Mouse (Mus musculus) T-helper 17 cell (primary cell): ENCODE measurements around the gene Mrps27.

ENCODE experiments used
- in situ Hi-C, 2 experiments: fragments of 300-600 bp; cut with MboI, MseI; formaldehyde crosslinking; loops; 1 replicate in 1 of 2; 2 replicates in 1 of 2; pipeline ENCODE4 v1.15.1; 2025; ENCODE audit warnings: high pct_unique_total_duplicates in 2 of 2

Gene Mrps27

GRCm38 (mm10) chr13:99378223-99378622, 33.6 kb downstream of the Mrps27 start:
- in situ Hi-C loops, result no loop called here

- in situ Hi-C loops, result no loop called here
Observed at GRCm38 (mm10) chr13:99382373-99382772, 37.8 kb downstream of the Mrps27 start.

GRCm38 (mm10) chr13:99384555-99385203, 40.1 kb downstream of the Mrps27 start:
- in situ Hi-C loops, result no loop called here

- in situ Hi-C loops, result no loop called here
Observed at GRCm38 (mm10) chr13:99385911-99386310, 41.3 kb downstream of the Mrps27 start.

DNA sequence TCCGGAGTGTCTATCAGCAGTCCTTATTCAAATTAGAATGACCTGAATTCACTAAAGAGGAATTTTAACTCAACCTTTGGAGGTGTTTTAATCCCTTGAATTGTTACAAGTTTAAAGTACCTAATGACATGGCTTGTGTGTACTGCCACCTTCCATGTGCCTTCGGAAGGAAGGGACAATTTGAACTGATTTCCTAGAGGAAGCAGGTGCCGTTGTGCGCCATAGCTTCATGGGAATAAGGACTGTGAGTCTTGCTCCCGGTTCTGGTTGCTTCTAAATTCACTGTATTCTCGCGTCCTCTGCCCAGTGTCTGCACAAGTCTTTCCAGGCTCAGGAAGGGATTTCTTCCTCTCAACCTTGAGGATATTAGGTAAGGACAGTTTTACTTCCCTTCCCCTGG, 41.8 kb downstream of the Mrps27 start:
- in situ Hi-C loops, result no loop called here

- in situ Hi-C loops, result no loop called here
Observed at GRCm38 (mm10) chr13:99387901-99388811, 43.6 kb downstream of the Mrps27 start.

GRCm38 (mm10) chr13:99391417-99391816, 46.8 kb downstream of the Mrps27 start:
- in situ Hi-C loops, result no loop called here

- in situ Hi-C loops, result no loop called here
Observed at GRCm38 (mm10) chr13:99393128-99393527, 48.5 kb downstream of the Mrps27 start.

- in situ Hi-C loops, result no loop called here
Observed at GRCm38 (mm10) chr13:99394694-99395093, 50.1 kb downstream of the Mrps27 start.

DNA sequence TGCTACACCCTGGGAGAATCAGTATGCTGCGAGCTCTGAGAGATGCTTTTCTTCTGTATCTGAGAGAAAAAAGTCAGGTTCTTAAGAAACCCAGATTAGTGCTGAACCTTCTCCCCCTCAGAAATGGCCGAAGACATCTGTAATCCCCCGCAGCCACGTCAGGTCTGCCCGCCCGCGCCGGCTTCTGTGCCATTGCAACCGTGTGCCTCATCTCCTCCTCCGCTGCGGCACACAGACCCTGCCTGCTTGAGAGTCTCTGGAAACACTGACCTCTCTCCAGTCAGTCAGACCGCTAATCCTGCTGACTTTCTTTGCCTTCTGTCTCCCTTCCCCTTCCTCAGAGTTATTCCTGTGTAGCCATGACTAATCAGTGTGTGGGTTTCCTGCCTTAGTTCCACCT, 50.9 kb downstream of the Mrps27 start:
- in situ Hi-C loops, result no loop called here

DNA sequence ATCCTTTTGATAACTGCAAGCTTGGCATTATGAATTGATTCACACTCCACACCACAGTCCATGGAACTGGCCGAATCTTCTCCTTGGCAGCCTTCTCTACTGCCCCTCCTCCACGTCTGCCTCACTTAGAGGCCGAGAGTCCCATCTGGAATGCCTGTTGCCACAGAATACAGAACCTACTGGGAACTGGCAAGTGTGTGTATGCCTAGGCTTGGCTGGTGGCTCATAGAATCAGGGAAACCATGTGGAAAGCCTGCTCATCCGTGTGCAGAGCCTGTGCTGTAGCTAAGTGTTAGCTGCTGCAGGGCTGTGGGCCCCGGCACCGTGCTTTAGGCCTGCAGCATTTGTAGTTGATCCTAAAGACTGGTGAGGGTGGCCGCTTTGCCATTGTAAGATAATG, 52.6 kb downstream of the Mrps27 start:
- in situ Hi-C loops, result no loop called here

DNA sequence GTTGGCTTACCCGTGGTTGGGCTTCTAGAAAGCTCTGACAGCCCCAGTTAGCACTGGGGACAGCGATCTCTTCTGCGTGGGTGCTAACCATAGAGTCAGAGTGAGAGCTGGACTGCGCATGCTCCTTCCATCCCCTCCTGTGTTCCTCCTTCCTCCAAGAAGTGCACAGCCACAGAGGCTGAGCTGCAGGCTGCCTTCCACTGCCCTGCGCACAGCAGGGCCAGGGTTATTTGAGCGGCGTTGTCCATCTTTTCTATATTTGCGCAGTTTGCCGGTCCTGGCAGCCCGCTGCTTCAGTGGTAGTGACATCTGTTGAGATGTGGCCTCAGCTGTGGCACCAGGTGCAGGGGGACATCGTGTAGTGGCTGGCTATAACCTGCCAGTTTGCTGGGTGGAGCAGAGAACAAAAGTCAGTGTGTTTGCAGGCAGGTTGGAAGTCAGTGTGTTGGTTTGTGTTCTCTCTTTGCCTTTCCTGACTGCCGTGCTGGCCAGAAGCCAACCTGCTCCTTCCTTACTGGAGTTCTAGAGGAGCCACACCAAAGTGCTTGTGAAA, 53.6 kb downstream of the Mrps27 start:
- in situ Hi-C loops, result no loop called here

DNA sequence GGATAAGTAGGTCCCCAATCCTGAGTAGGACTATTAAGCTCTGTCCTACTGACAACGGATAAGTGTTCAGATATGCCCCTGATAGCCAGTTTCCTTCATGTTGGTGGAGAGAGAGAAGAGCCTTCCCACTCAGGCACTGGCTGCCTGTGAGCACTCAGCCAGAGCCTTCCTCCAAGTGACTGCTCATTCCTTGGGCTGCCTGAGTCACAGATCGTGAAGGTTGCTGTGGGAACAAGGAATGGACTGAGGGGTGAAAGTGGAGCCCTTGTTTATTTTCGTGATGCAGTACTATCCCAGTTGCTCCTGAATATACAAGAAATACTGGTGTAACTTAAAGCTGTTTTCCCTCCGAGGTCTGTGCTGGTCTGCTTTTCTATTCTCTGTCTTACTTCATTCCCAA, 54.8 kb downstream of the Mrps27 start:
- in situ Hi-C loops, result no loop called here

DNA sequence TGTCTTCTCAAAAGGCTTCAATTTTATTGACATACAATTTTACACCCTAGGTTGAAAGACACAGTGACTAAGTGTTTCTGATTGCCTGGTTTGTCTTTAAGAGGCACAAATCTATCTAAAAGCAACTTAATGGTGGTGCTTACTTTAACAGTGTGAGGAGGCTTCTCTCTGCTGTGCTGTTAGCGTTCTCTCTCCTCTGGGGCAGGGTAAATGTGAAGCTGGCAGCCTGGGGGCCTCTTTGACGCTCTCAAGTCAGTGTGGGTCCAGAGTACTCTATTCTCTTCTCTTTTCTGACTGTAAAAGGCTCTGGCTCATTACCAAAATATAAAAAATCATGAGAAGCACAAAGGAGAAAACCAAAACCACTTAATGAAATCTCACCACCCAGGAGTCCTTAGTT, 64.6 kb downstream of the Mrps27 start:
- in situ Hi-C loops, result no loop called here

DNA sequence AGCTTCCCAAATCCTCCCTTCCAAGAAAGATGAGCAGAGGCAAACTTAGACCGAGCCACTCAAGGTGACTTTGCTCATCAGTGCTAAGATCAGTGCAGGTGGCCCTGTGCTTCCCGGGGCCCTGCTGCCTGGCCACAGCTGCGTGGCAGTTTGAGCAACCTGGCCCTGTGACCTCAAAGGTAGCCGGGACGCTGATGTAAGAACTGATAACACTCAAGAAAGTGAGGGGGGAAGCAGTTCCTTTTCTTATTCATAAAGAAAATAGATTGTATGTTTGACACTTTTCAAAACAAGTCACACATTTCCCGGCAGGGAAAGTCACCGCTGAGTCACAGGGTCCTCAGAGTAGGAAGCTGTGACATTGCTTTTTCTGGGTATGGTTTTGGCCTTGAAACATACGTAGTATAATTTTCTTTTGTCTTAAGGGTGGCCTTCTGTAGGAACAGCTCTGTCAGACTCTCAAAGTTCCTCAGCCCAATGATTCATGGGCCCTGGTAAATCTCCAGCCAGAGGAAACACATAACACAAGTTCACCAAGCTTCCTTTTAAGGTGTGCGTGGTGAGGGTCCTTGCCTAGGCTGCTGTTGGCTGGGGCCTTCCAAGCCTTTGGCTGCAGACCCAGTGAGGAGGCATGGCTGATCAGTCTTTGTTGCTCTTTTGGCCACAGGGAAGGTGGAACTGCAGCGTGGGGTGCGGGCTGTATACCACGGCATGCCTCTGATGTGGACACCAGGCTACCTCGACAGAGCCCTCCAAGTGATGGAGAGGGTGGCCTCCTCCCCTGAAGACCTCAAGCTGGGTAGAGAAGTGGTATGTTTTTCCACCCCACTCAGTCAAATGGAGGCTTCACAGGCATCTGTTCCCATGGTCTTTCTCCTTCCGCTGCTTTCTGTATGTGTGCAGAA, 66.3 kb downstream of the Mrps27 start:
- in situ Hi-C loops, result no loop called here

GRCm38 (mm10) chr13:99411761-99412160, 67.2 kb downstream of the Mrps27 start:
- in situ Hi-C loops, result no loop called here

- in situ Hi-C loops, result no loop called here
Observed at GRCm38 (mm10) chr13:99412477-99413080, 68.0 kb downstream of the Mrps27 start.

- in situ Hi-C loops, result no loop called here
Observed at GRCm38 (mm10) chr13:99413481-99414351, 69.1 kb downstream of the Mrps27 start.

DNA sequence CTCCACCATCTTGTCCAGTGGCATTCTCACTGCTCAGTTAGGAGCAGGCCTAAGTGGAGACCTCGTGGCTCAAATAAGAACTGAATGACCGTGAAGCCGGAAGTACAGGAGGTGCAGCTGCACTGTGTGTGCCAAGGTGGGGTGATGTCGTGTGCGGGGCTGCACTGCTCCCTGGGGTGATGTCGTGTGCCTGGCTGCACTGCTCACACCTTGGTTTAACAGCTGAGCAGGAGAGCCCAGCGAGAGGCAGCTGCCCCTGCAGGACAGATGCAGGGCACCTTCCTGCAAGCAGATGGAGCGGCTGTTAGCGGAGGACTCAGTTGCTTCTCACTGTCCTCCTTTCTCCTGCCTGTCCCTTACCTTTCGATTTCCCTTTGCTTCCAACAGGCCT, 69.8 kb downstream of the Mrps27 start:
- in situ Hi-C loops, result no loop called here

DNA sequence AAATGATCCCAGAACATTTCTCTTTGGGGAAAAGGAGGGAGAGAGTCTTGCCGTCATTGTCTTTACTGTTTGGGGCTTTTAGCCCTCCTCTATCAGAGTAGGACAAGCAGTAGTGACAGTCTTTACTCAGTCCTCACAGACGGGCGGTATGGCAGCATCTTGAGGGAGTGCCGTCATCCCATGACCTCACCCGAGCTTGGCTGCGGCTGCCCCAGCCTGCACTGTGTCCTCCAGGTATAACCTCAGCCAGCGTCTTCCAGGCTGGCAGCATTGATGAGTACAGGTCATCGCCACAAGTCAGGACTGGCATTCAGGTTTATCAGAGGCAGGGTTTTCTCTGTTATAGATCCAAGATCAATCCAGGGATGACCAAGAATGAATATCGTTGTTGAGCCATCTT, 72.0 kb downstream of the Mrps27 start:
- in situ Hi-C loops, result no loop called here
